Mouse (Mus musculus) heart, postnatal 25 days (tissue): Measurements from ENCODE around the gene Bcas3. TPM values are rescaled to one million over a fixed set of nuclear protein-coding genes. Genes with fewer than 3 reads are reported as not detected.

ENCODE experiments used
- DNase-seq: peaks from one replicate; pipeline ENCODE4 v3.0.0; 2022; ENCODE audit warnings: low spot score
- intact Hi-C: fragments of 180-260 bp; cut with DNase I; formaldehyde crosslinking; loops from one replicate; pipeline ENCODE4 v1.15.1; 2025
- total RNA-seq, 2 experiments: library from RNA; stranded (reverse); gene quantifications; 2 replicates each; pipeline ENCODE4 v1.2.3; 2021

Gene Bcas3
- total RNA-seq, result 10 to 100 TPM; 31.1 to 43.7 TPM

DNA sequence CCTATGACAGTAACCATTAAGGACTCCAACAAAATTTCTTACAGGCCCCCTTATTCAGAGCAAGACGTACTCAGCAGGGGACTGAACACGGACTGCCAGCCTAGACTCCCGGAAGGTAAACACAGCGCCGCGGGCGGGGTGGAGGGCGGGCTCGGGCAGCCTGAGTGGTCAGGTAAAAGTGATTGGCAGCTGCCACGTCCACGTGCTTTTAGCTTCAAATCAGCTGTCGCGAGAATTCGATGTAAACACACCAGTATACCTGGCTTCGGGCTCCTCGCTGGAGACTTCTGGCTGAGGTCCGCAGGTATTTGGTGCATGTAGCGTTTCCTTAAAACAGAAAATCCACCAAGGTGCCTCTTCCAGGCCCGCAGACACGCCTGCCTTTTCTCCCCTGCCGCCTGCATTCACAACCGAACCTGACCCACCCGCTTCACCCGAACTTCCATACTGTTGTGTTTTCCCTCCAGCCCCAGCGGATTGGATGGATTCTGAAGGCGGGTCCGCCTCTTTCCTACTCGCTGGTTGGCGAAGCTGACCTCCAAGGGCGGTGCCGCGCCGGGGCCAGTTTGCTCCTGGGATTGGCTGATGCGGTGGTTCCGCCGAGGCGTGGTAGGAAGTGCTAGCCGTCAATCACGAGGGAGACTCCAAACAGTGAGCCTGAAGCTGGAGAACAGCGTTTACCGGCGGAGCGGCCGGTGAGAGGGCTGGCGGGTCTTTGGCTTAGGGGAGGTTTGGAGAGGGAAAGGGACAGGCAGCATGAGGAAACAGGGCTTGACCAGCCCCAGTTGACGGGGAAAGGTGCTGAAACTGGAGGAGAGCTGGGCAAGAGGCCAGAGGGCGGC lies at the start of gene Bcas3:
Gene Bcas3 (plus strand): TSS at position 629 of the 842 bp plus-strand sequence.
- intact Hi-C loops, result loop anchor here (2.0 kb wide), 1 partner anchor 42 kb away; the partner anchor contains the start of gene Ppm1d

GRCm38 (mm10) chr11:85306577-85307260 lies 46.2 kb upstream of the Bcas3 start:
- intact Hi-C loops, result loop anchor here (5.0 kb wide), 1 partner anchor 34 kb away; no protein-coding TSS in a partner anchor
- DNase-seq, result no peak

More for the DNA sequence above, at the start of gene Bcas3:
- peak; percentile 99 for DNase-seq

DNA sequence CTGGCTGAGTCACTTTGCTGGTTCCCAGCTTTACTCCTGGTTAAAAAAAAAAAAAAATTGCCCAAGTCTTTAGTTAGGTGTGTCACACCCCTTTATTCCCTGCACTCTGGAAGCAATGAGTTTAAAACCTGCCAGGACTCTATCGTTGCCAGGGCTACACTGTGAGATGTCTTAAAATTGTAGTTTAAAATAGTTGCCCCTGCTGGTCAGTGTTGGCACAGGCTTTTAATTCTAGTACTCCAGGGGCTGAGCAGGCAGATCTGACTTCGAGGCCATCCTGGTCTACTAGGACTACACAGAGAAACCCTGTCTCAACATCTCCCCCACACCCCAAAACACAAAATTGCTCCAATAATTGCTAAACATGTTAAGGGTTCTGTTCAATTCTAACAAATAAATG lies 44.2 kb upstream of the Bcas3 start:
- intact Hi-C loops, result loop anchor here (5.0 kb wide), 1 partner anchor 36 kb away; no protein-coding TSS in a partner anchor

DNA sequence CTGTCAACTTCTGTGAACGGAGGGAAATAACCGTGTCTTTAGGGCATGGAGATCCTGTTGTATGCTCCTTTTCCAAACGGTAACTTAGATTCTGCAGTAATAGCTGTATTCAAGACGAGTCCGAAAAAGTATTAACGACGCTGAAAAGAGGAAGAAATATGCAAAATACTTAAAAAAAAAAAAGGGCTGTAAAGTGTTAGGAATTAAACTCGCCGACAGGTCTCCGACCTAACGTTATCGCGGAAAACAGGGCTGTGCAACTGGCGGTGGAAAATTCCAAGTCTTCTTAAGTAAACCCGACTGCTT lies 42.6 kb upstream of the Bcas3 start:
- no peak for DNase-seq
- intact Hi-C loops, result loop anchor here (2.0 to 5.0 kb wide), 2 partner anchors 42 to 78 kb away; partner anchors contain the start of gene Bcas3

More for the DNA sequence above, 44.2 kb upstream of the Bcas3 start:
- DNase-seq, result no peak

DNA sequence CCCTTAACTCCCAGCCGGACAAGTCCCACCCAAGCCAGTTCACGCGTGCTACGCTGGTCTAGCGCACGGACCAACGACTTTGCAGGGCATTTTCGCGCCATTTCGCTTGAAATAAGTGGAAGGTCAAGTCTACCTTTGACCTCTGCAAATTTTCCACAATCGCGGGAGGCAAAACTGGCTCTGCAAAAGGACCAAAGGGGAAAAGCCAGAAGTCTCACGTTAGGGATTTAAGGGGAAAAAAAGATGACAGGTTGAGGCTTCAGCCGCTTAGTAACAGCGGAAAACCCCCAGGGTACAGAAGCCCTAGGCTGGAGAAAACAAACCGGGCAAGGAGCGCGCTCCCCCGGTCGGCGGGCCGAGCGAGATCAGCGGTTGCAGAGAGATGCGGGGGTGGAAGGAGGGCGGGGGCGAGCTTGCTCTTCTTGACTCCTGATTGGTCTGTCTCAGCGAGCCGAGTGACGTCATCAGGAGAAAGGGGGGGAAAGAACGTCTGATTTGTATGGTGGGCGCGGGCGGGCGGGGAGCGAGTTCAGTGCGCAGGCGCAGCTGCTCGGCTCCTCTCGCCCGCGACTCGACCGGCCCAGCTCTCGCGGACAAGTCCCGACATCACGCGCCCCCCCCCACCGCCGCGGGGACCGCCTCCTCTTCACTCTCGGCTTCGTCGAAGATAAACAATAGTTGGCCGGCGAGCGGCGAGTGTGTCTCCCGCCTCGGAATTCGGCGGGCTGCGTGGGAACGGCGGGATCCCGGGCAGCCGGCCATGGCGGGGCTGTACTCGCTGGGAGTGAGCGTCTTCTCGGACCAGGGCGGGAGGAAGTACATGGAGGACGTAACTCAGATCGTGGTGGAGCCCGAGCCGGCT lies 42.0 kb upstream of the Bcas3 start, which contains the start of gene Ppm1d:
Gene Ppm1d (plus strand): TSS at position 532 of the 862 bp plus-strand sequence.
- intact Hi-C loops, result loop anchor here (2.0 to 5.0 kb wide), 2 partner anchors 42 to 79 kb away; partner anchors contain the start of gene Bcas3
- DNase-seq, result peak; percentile 94

DNA sequence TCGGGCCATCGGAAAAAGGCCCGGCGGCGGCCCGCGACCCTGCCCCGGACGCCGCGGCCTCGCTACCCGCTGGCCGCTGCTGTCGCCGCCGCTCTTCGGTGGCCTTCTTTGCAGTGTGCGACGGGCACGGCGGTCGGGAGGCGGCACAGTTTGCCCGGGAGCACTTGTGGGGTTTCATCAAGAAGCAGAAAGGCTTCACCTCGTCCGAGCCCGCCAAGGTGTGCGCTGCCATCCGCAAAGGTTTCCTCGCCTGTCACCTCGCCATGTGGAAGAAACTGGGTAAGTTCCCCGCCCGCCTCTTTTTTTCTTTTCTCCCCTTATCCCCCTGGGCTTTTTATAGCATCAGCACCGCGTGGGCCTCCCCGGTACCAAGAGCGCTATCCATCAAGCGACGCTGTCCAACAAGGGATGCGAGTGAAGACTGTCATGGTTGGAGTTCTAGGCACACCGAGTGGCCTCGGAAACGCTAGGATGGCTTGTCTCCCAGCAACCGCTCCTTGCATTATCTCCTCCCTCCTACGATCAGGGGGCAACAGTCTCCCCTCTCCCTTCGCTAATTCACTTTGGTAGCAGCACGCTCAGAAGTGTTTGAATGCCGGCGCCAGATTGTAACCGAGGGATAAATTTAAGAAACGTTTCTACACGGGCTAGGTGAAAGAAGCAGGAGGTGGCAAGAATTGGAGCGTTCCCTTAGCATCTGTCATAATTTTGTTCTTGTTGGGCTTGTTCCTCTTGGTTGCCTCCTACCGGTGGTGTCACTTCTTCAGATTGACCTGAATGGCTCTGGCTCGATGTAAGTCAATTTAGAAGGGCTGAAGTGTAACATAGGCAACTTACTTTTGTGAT lies 41.1 kb upstream of the Bcas3 start:
- peak; percentile 14 for DNase-seq
- intact Hi-C loops, result loop anchor here (2.0 to 5.0 kb wide), 2 partner anchors 41 to 80 kb away; partner anchors contain the start of gene Bcas3

DNA sequence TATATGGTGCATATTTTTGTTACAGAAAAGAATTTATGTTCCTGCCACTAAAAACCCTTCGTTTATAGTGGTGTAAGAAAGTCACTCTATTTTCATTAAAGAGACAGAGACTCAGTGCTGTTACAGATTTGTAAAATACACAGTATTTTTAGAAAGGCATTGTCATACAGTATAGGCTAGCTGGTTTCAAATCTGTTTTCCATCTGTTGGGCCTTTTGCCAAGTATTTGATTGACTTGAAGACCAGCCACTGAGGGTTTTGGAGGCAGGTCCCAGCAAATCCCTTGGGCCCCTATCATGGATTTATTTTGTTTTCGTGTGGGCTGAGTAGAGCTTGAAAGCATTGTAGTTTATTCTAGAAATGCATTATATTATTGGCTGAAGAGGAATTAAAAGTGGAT lies 40.1 kb upstream of the Bcas3 start:
- intact Hi-C loops, result loop anchor here (5.0 kb wide), 1 partner anchor 81 kb away; no protein-coding TSS in a partner anchor
- DNase-seq, result peak; percentile 55

DNA sequence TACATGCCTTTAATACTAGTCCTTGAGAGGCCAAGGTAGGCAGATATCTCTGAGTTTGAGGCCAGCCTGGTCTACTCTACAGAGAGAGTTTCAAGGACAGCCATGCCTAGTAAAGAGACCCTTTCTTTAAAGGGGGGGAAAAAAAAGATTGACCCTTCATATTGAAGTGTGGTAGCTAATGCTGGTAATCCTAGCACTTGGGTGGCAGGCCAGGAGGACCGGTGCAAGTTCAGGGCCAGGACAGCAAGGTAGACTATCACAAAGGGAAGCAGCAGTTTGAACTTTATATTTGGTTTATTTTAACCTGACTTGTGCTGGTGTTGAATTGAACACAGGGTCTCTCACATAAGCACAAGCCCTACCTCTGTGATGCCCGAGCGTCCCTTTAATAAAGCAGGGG lies 39.6 kb upstream of the Bcas3 start:
- intact Hi-C loops, result loop anchor here (5.0 kb wide), 1 partner anchor 81 kb away; no protein-coding TSS in a partner anchor
- DNase-seq, result no peak

DNA sequence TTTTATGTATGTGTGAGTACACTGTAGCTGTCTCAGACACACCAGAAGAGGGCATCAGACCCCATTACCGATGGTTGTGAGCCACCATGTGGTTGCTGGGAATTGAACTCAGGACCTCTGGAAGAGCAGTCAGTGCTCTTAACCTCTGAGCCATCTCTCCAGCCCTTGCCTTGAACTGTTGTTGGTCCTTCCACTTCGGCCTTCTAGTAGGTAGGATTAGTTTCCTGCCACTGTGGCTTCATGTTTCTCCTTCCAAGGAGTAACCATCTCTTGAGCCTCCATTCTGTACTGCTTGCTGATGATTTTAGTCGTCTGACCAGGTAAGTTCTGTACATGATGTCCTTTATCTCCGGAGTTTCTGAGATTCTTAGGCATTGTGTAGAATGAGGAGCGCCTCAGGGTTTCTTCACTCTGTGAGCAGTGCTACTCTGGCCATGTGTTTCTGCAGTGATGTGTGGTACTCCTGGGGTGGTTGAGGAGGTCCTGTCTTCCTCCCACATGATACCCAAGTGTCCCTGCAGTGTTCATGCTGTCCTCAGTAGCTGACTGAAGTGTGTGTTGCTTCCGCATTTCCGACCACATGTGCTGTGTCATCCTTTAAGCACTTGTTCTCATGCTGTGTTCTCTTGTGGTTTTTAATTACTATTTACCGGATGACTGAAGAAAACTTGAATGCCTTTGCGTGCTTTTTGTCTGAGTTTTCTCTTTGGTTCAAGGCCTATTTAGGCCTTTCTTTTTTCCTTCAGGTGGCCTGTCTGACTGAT lies 29.2 kb upstream of the Bcas3 start:
- no peak for DNase-seq
- intact Hi-C loops, result no loop called here

GRCm38 (mm10) chr11:85328717-85329116 lies 24.2 kb upstream of the Bcas3 start:
- DNase-seq, result no peak
- intact Hi-C loops, result no loop called here

DNA sequence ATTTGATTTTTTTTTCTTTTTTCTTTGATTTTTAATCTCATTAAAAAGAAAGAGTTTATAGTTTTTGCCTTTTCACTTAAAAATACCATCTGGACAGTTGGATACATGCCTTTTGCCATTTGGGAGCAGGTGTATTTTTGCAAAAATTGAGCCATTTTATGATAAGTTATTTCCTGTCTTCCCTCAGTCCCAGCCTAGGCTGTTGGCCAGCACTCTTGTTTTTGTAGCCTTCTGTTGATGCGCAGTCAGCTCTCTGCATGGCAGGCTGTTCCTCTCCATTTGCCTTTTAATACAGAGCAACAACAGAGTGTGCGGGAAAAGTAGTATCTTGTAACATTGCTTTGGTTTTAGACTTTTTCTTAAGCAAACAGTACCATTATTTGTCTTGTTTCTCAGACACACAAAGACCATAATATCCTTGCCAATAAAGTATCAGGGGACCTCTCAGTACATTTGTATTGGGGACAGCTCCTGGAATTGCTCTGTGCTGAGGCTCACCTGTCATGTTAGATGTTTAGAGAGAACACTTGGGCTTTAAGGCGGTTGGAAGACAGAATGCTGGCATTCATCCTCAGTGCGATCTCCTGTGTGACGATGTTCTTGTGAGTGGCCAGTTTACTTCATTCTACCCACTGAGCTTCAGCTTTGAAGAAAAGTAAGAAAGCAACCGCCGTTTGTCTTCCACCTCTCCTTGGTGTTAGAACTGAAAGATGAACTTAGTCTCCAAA lies 23.6 kb upstream of the Bcas3 start:
- intact Hi-C loops, result no loop called here

DNA sequence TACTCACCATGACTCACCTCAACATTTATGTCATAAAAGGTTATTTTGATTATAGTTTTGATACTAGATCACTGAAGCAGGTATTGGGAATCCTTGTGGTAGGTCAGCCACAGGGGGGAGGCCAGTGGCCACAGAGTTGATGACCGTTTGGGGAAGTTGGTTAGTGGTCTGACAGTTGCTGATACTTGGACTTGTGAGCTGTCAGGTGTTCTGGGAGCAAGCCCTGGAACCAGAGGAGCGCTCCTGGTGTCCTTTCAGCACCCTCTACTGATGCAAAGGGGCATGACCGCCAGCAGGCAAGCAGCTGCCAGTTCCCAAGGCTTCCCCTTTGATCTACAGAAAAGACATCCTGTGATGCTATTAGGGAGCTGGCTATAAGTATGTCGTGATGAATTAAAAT lies 18.2 kb upstream of the Bcas3 start:
- no peak for DNase-seq
- intact Hi-C loops, result loop anchor here (2.0 to 10.0 kb wide), 2 partner anchors 64 to 150 kb away; no protein-coding TSS in a partner anchor

More for the DNA sequence above, 23.6 kb upstream of the Bcas3 start:
- DNase-seq, result no peak

DNA sequence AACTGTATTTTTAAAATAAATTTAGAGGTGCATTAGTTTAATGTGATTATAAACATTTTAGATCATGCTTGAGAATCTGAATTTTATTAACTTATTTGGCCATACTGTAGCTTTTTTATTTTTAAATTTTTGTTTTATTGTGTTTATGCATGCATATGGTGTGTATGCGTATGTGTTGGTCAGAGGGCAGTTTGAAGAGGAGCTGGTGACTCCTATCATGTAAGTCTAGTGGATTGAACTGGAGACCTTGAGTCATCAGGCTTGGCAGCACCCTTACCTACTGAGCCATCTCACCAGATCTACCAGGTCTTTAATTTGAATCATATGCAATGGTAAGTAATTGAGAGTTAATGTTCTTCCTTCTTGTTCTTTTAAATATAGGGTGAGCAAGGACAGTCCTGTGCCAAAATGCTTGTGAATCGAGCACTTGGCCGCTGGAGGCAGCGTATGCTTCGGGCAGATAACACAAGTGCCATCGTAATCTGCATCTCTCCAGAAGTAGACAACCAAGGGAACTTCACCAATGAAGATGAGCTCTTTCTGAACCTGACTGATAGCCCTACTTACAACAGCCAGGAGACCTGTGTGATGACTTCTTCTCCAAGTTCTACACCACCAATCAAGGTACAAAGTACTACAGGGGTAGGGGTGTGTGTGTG lies 13.7 kb upstream of the Bcas3 start:
- intact Hi-C loops, result loop anchor here (10.0 kb wide), 1 partner anchor 155 kb away; no protein-coding TSS in a partner anchor
- DNase-seq, result no peak

DNA sequence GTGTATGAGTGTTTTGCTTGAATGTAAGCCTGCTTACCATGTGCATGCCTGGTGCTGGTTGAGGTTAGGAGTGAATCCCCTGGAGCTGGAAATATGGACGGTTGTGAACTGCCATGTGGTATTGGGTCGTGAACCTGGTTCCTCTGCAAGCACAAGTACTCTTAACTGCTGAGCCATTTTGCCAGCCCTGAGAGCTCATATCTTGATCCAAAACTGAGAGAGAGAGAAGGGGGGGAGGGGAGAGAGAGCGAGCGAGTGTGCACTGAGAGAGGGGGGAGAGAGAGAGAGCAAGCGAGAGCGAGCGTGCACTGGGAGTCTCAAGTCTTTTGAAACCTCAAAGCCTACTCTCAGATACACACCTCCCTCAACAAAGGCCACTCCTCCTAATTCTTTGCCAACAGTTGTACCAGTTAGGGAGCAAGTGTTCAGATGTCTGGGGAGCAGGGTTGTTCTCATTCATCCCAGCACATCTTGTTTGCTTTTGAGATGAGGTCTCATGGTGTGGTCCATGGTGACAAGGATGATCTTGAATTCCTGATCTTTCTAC lies 12.8 kb upstream of the Bcas3 start:
- intact Hi-C loops, result no loop called here
- DNase-seq, result no peak

- no peak for DNase-seq
- intact Hi-C loops, result loop anchor here (2.0 kb wide), 1 partner anchor 43 kb away; the partner anchor contains the start of gene Ppm1d
Observed at GRCm38 (mm10) chr11:85353819-85354218, 852 bp downstream of the Bcas3 start.

- intact Hi-C loops, result no loop called here
- DNase-seq, result no peak
Observed at GRCm38 (mm10) chr11:85359641-85360040, 6.7 kb downstream of the Bcas3 start.
